9 mouse cellular contexts compared by ENCODE assay signal in genomic region chr8:91799016-91799581, GRCm38 (mm10). TPM values are rescaled to one million over a fixed set of nuclear protein-coding genes. Genes with fewer than 3 reads are reported as not detected.
A peak's percentile ranks its signal among the peaks of the same experiment; 100 is the strongest.
DNase-seq lines count a peak whose midpoint lies in the region; ATAC-seq and TF ChIP-seq lines count a peak whose summit lies in the region.
"Had no signal": no experiment of that assay in that cellular context is flagged by ENCODE, and none has a peak within 500 bp of the region (broad histone marks: within the 10 kb centered on the region; RNA-seq: fewer than 3 reads in every experiment).

No protein-coding gene starts in this region.

- H3K4me1 ChIP-seq in intestine, embryonic 14.5 days (replicated peaks; ENCODE audit: control insufficient read depth, insufficient read depth, low read length) = peaks cover 18% of the 10 kb centered on the region; the same call in 1 of the 2 replicates
- no peaks in the 10 kb centered on the region for H3K4me1 ChIP-seq in intestine, postnatal 0 days (replicated peaks; ENCODE audit: control insufficient read depth, insufficient read depth, low read length)
- H3K4me1 ChIP-seq in embryonic facial prominence, embryonic 14.5 days (ENCODE audit: control insufficient read depth, insufficient read depth, low read length) = 0 out of 2 replicates have a peak, but pooled peaks cover 2% of the 10 kb centered on the region
- peaks cover 5% of the 10 kb centered on the region; the same call in 1 of the 2 replicates for H3K4me1 ChIP-seq in hindbrain, postnatal 0 days (ENCODE audit: insufficient read depth, low read length)
- 0 out of 2 replicates have a peak, but pooled peaks cover 4% of the 10 kb centered on the region for H3K4me1 ChIP-seq in midbrain, postnatal 0 days (ENCODE audit: insufficient read depth, low read length)

- WGBS in intestine, embryonic 14.5 days = 24% methylated on average over 16 of the region's 16 CpGs
- 53% methylated on average over 16 of the region's 16 CpGs for WGBS in intestine, postnatal 0 days
- 29% methylated on average over 16 of the region's 16 CpGs for WGBS in embryonic facial prominence, embryonic 14.5 days
- 26% methylated on average over 16 of the region's 16 CpGs for WGBS in hindbrain, postnatal 0 days
- WGBS in midbrain, postnatal 0 days = 21% methylated on average over 16 of the region's 16 CpGs

- TF ChIP-seq CTCF in intestine, postnatal 0 days (IDR thresholded peaks at IDR 0.05; ENCODE audit: low read depth) = no peak
- TF ChIP-seq CTCF in hindbrain, postnatal 0 days (IDR thresholded peaks at IDR 0.05; ENCODE audit: low read depth) = no peak
- no peak for TF ChIP-seq CTCF in midbrain, postnatal 0 days (IDR thresholded peaks at IDR 0.05)

- H3K4me3 ChIP-seq in intestine, embryonic 14.5 days (ENCODE audit: low read depth, low read length) = peak overlapping the region; percentile 48; the same call in 1 of the 2 replicates
- H3K4me3 ChIP-seq in intestine, postnatal 0 days (ENCODE audit: low read depth, low read length) = no peak overlapping the region
- peak overlapping the region; percentile 74 for H3K4me3 ChIP-seq in embryonic facial prominence, embryonic 14.5 days (ENCODE audit: low read depth, low read length)
- H3K4me3 ChIP-seq in hindbrain, postnatal 0 days (ENCODE audit: low read length) = peak overlapping the region; percentile 43
- H3K4me3 ChIP-seq in midbrain, postnatal 0 days (ENCODE audit: low read depth, low read length) = peak overlapping the region; percentile 55

- H3K9me3 ChIP-seq in intestine, embryonic 14.5 days (ENCODE audit: control insufficient read depth, low read length) = no peaks in the 10 kb centered on the region
- H3K9me3 ChIP-seq in intestine, postnatal 0 days (ENCODE audit: control insufficient read depth) = no peaks in the 10 kb centered on the region
- H3K9me3 ChIP-seq in embryonic facial prominence, embryonic 14.5 days (ENCODE audit: control insufficient read depth, low read length) = no peaks in the 10 kb centered on the region
- no peaks in the 10 kb centered on the region for H3K9me3 ChIP-seq in hindbrain, postnatal 0 days (ENCODE audit: low read length)
- no peaks in the 10 kb centered on the region for H3K9me3 ChIP-seq in midbrain, postnatal 0 days (ENCODE audit: low read length)
- H3K9me3 ChIP-seq: liver, embryonic 15.5 days had no signal

- no peaks in the 10 kb centered on the region for H3K36me3 ChIP-seq in intestine, embryonic 14.5 days (ENCODE audit: control insufficient read depth, insufficient read depth, low read length)
- H3K36me3 ChIP-seq in intestine, postnatal 0 days (ENCODE audit: control insufficient read depth, insufficient read depth) = no peaks in the 10 kb centered on the region
- H3K36me3 ChIP-seq in embryonic facial prominence, embryonic 14.5 days (ENCODE audit: control insufficient read depth, insufficient read depth, low read length) = peaks cover 8% of the 10 kb centered on the region; the same call in 1 of the 2 replicates
- no peaks in the 10 kb centered on the region for H3K36me3 ChIP-seq in hindbrain, postnatal 0 days (ENCODE audit: insufficient read depth, low read length)
- no peaks in the 10 kb centered on the region for H3K36me3 ChIP-seq in midbrain, postnatal 0 days (ENCODE audit: insufficient read depth, low read length)
- H3K36me3 ChIP-seq: liver, embryonic 15.5 days had no signal

- no peak overlapping the region for H3K27ac ChIP-seq in intestine, embryonic 14.5 days (ENCODE audit: low read depth)
- no peak overlapping the region for H3K27ac ChIP-seq in intestine, postnatal 0 days (ENCODE audit: low read depth, low read length)
- H3K27ac ChIP-seq in embryonic facial prominence, embryonic 14.5 days (replicated peaks; ENCODE audit: low read depth, low read length) = peak overlapping the region; percentile 94
- no peak overlapping the region for H3K27ac ChIP-seq in hindbrain, postnatal 0 days
- 0 out of 2 replicates have a peak overlapping the region, but pooled peaks have one; percentile 68 for H3K27ac ChIP-seq in midbrain, postnatal 0 days (ENCODE audit: low read depth, low read length)
- H3K27ac ChIP-seq: liver, embryonic 15.5 days had no signal

- peak overlapping the region; percentile 87; the same call in 1 of the 2 replicates for H3K4me2 ChIP-seq in intestine, embryonic 14.5 days (ENCODE audit: low read length)
- no peak overlapping the region for H3K4me2 ChIP-seq in intestine, postnatal 0 days (replicated peaks; ENCODE audit: low read depth)
- H3K4me2 ChIP-seq in embryonic facial prominence, embryonic 14.5 days (ENCODE audit: low read depth, low read length) = peak overlapping the region; percentile 91
- H3K4me2 ChIP-seq in hindbrain, postnatal 0 days (ENCODE audit: low read depth, low read length) = peak overlapping the region; percentile 64
- H3K4me2 ChIP-seq in midbrain, postnatal 0 days (ENCODE audit: low read depth, low read length, poor library complexity, severe bottlenecking) = peak overlapping the region; percentile 74

- peaks cover 95% of the 10 kb centered on the region for H3K27me3 ChIP-seq in intestine, embryonic 14.5 days (replicated peaks; ENCODE audit: control insufficient read depth, insufficient read depth, low read length)
- peaks cover 86% of the 10 kb centered on the region for H3K27me3 ChIP-seq in intestine, postnatal 0 days (replicated peaks; ENCODE audit: control insufficient read depth, insufficient read depth, low read length)
- peaks cover 69% of the 10 kb centered on the region for H3K27me3 ChIP-seq in embryonic facial prominence, embryonic 14.5 days (replicated peaks; ENCODE audit: control insufficient read depth, insufficient read depth, low read length)
- H3K27me3 ChIP-seq in hindbrain, postnatal 0 days (ENCODE audit: insufficient read depth, low read length) = peaks cover 43% of the 10 kb centered on the region
- peaks cover 26% of the 10 kb centered on the region for H3K27me3 ChIP-seq in midbrain, postnatal 0 days (ENCODE audit: insufficient read depth, low read length)

- no peak overlapping the region for H3K9ac ChIP-seq in intestine, embryonic 14.5 days (ENCODE audit: low read length)
- H3K9ac ChIP-seq in intestine, postnatal 0 days (ENCODE audit: low read depth, low read length) = no peak overlapping the region
- H3K9ac ChIP-seq in embryonic facial prominence, embryonic 14.5 days (ENCODE audit: low read depth, low read length) = peak overlapping the region; percentile 86
- peak overlapping the region; percentile 51 for H3K9ac ChIP-seq in hindbrain, postnatal 0 days (replicated peaks; ENCODE audit: low read length)
- peak overlapping the region; percentile 65 for H3K9ac ChIP-seq in midbrain, postnatal 0 days (replicated peaks; ENCODE audit: low read length, poor library complexity, severe bottlenecking)
- H3K9ac ChIP-seq: liver, embryonic 15.5 days had no signal

- no peak for ATAC-seq in intestine, embryonic 14.5 days (replicated peaks; ENCODE audit: low FRiP score, low TSS enrichment, low read depth)
- no peak for ATAC-seq in intestine, postnatal 0 days
- ATAC-seq in embryonic facial prominence, embryonic 14.5 days (ENCODE audit: low read depth) = no peak
- no peak for ATAC-seq in hindbrain, postnatal 0 days
- no peak for ATAC-seq in midbrain, postnatal 0 days (ENCODE audit: low FRiP score)

- peak; percentile 66 for DNase-seq in intestine, embryonic 14.5 days (ENCODE audit: low spot score)
- DNase-seq in embryonic facial prominence, embryonic 14.5 days (ENCODE audit: low spot score) = no peak
- no peak for DNase-seq in hindbrain, postnatal 0 days (ENCODE audit: low spot score)
- DNase-seq in midbrain, postnatal 0 days (ENCODE audit: low spot score) = no peak
- DNase-seq in urinary bladder, postnatal 14 days (ENCODE audit: low spot score) = no peak
- no peak for DNase-seq in testis, postnatal 10 days (ENCODE audit: low spot score)
- DNase-seq in urinary bladder, postnatal 10 days (ENCODE audit: low spot score) = no peak

RNA-seq across cellular contexts. Expression of gene Irx3, which starts 2.8 kb away (rescaled TPM):
- 0.31 and 0.59 TPM in 2 replicates for polyA plus RNA-seq in intestine, embryonic 14.5 days (2014; fragmentation: Nextera tagmentation; extraction: Ambion mirVana)
- 0.29 and 0.60 TPM in 2 replicates for polyA plus RNA-seq in intestine, postnatal 0 days (2015; fragmentation: Nextera tagmentation; extraction: Ambion mirVana)
- 11.0 and 12.3 TPM in 2 replicates for polyA plus RNA-seq in embryonic facial prominence, embryonic 14.5 days (2014; fragmentation: Nextera tagmentation; extraction: Ambion mirVana)
- 17.1 and 22.9 TPM in 2 replicates for total RNA-seq in hindbrain, postnatal 0 days (2014; rRNA removed)
- 11.3 and 11.7 TPM in 2 replicates for polyA plus RNA-seq in hindbrain, postnatal 0 days (2015; fragmentation: Nextera tagmentation; extraction: Ambion mirVana)
- total RNA-seq in midbrain, postnatal 0 days (2014; rRNA removed) = 27.2 and 27.3 TPM in 2 replicates
- polyA plus RNA-seq in midbrain, postnatal 0 days (2015; fragmentation: Nextera tagmentation; extraction: Ambion mirVana) = 10.6 and 13.4 TPM in 2 replicates

Comparison
In these comparisons a context has a peak if more than half of its experiments do, and no peak if none do; other contexts are left out.
1. H3K27ac ChIP-seq: peak in embryonic facial prominence, embryonic 14.5 days (single experiment) and midbrain, postnatal 0 days (single experiment); none in intestine, embryonic 14.5 days (single experiment), intestine, postnatal 0 days (single experiment) and hindbrain, postnatal 0 days (single experiment).
2. H3K9ac ChIP-seq: peak in embryonic facial prominence, embryonic 14.5 days (single experiment), hindbrain, postnatal 0 days (single experiment) and midbrain, postnatal 0 days (single experiment); none in intestine, embryonic 14.5 days (single experiment) and intestine, postnatal 0 days (single experiment).